Mouse (Mus musculus) lung, postnatal 0 days (tissue): ENCODE measurements around the gene Gm14569. TPM values are rescaled to one million over a fixed set of nuclear protein-coding genes. Genes with fewer than 3 reads are reported as not detected.

Experiments used
- ATAC-seq: fragments of 200-750 bp; cut with Nextera tagmentation; 2 replicates; pipeline ENCODE4 v1.8.0; 2017; ENCODE audit warnings: moderate library complexity
- DNase-seq: peaks from one replicate; pipeline ENCODE4 v3.0.0-alpha.2; 2016; ENCODE audit warnings: low spot score
- H3K27ac ChIP-seq: fragments of 300-500 bp; sonication (generic); 2 replicates; pipeline ENCODE4 v1.5.1; 2014; ENCODE audit warnings: antibody characterized with exemption, mild to moderate bottlenecking, low read length, mixed read lengths
- H3K27me3 ChIP-seq: fragments of 300-500 bp; sonication (generic); replicated peaks from 2 replicates; pipeline ENCODE4 v1.6.1; 2014; ENCODE audit warnings: low read length, mixed read lengths; ENCODE audit not compliant: insufficient read depth
- H3K36me3 ChIP-seq: fragments of 300-500 bp; sonication (generic); 2 replicates; pipeline ENCODE4 v1.6.1; 2014; ENCODE audit warnings: low read length, mixed read lengths; ENCODE audit not compliant: insufficient read depth
- H3K4me1 ChIP-seq: fragments of 300-500 bp; sonication (generic); 2 replicates; pipeline ENCODE4 v1.6.1; 2014; ENCODE audit warnings: antibody characterized with exemption, low read depth, low read length, mixed read lengths; ENCODE audit not compliant: insufficient read depth
- H3K4me2 ChIP-seq: fragments of 300-500 bp; sonication (generic); replicated peaks from 2 replicates; pipeline ENCODE4 v1.6.1; 2014; ENCODE audit warnings: low read depth, mild to moderate bottlenecking, low read length, moderate library complexity, mixed read lengths
- H3K4me3 ChIP-seq: fragments of 300-500 bp; sonication (generic); 2 replicates; pipeline ENCODE4 v1.5.1; 2014; ENCODE audit warnings: low read depth, low read length
- H3K9ac ChIP-seq: fragments of 300-500 bp; sonication (generic); replicated peaks from 2 replicates; pipeline ENCODE4 v1.6.1; 2014; ENCODE audit warnings: low read depth, mild to moderate bottlenecking
- H3K9me3 ChIP-seq: fragments of 300-500 bp; sonication (generic); 2 replicates; pipeline ENCODE4 v1.6.1; 2016; ENCODE audit warnings: low read length, mixed read lengths
- CTCF ChIP-seq: IDR thresholded peaks from 2 replicates; pipeline ENCODE4 v1.5.1; 2016; ENCODE audit warnings: antibody characterized with exemption, mild to moderate bottlenecking
- EP300 ChIP-seq: IDR thresholded peaks from 2 replicates; pipeline ENCODE4 v1.6.1; 2016; ENCODE audit warnings: antibody characterized with exemption, mild to moderate bottlenecking, control low read depth
- WGBS: fragments of 180-500 bp; shearing (Covaris S2); extraction: QIAGEN DNeasy Blood & Tissue Kit; methylation state at CpG from one replicate; pipeline ENCODE4 v1.1.7; 2014; 5-methylcytosine and 5-hydroxymethylcytosine counted together
- polyA plus RNA-seq: library from polyadenylated mRNA; unstranded; fragments of >200 nt; fragmentation: Nextera tagmentation; extraction: Ambion mirVana; gene quantifications from 2 replicates; pipeline ENCODE4 v1.2.1, GENCODE M21; 2015

The Gm14569 gene
- polyA plus RNA-seq, 1 experiment from 2014 or later, result not detected

GRCm38 (mm10) chrX:36437932-36438331, 53.7 kb downstream of the Gm14569 start:
- 88% methylated on average over 1 of the region's 1 CpGs for WGBS
- H3K36me3 ChIP-seq, result no peaks in the 10 kb centered on the region
- H3K4me2 ChIP-seq, result no peak overlapping the region
- no peaks in the 10 kb centered on the region for H3K9me3 ChIP-seq
- ATAC-seq (no peak), DNase-seq (no peak)
- no peak overlapping the region for H3K9ac ChIP-seq
- no peak overlapping the region for H3K4me3 ChIP-seq
- H3K27ac ChIP-seq, result no peak overlapping the region
- H3K27me3 ChIP-seq, result no peaks in the 10 kb centered on the region
- TF ChIP-seq CTCF, result no peak
- H3K4me1 ChIP-seq, result no peaks in the 10 kb centered on the region

GRCm38 (mm10) chrX:36434993-36435392, 56.6 kb downstream of the Gm14569 start:
- H3K36me3 ChIP-seq, result no peaks in the 10 kb centered on the region
- 40% methylated on average over 6 of the region's 6 CpGs for WGBS
- DNase-seq (no peak), ATAC-seq (no peak)
- H3K4me2 ChIP-seq, result no peak overlapping the region
- H3K27me3 ChIP-seq, result no peaks in the 10 kb centered on the region
- no peak overlapping the region for H3K27ac ChIP-seq
- no peak overlapping the region for H3K4me3 ChIP-seq
- peak; percentile 21; the same call in 1 of the 2 replicates for TF ChIP-seq CTCF
- TF ChIP-seq EP300, result no peak
- no peak overlapping the region for H3K9ac ChIP-seq
- H3K9me3 ChIP-seq, result no peaks in the 10 kb centered on the region
- no peaks in the 10 kb centered on the region for H3K4me1 ChIP-seq

DNA sequence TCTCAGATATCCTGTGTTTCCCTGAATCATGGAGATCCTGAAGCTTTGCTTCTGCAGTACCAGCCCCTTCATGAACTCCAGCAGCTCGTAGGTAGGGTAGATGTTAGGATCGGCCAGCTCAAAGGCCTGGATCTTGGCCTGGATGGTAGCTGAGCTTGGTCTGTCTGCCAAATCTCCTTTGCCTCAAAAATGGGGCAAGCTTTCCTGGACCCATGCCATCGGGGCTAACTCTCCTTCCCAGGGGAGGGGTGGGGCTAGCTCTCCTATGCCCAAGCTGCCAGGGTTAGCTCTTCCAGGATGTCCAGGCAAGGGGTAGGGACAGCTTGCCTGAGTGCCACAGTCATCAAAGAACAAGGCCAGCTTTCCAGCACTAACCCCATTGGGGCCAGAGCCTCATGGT, 72.5 kb downstream of the Gm14569 start:
- Histone ChIP-seq H3K9ac (no peak overlapping the region), H3K27ac (no peak overlapping the region), H3K4me3 (no peak overlapping the region), H3K36me3 (no peaks in the 10 kb centered on the region), H3K27me3 (no peaks in the 10 kb centered on the region), H3K9me3 (no peaks in the 10 kb centered on the region), H3K4me2 (no peak overlapping the region), H3K4me1 (no peaks in the 10 kb centered on the region)
- ATAC-seq, result no peak
- TF ChIP-seq CTCF (no peak), EP300 (no peak)
- DNase-seq, result no peak
- 74% methylated on average over 3 of the region's 3 CpGs for WGBS

DNA sequence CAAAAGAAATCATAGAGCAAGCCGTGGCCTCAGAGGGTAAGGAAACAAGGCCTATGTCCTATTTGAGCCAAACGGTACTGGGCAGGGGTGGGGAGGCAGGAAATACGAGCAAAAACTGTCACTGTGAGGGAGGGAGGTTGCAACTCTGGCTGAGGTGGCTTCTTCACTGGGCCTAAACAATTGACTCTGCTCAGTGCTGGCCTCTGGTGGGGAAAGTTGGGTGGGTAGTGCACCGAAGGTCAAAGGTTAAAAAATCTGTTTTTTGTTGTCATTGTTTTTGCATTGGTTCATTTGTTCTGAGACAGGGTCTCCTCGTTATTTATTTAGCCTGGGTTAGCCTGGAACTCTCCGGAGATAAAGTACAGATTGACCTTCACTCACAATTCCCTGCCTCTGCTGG, 89.3 kb downstream of the Gm14569 start:
- 60% methylated on average over 6 of the region's 6 CpGs for WGBS
- DNase-seq (no peak), ATAC-seq (no peak)
- Histone ChIP-seq H3K4me1 (no peaks in the 10 kb centered on the region), H3K9me3 (no peaks in the 10 kb centered on the region), H3K27me3 (no peaks in the 10 kb centered on the region), H3K36me3 (no peaks in the 10 kb centered on the region), H3K4me3 (no peak overlapping the region), H3K4me2 (no peak overlapping the region), H3K9ac (no peak overlapping the region), H3K27ac (no peak overlapping the region)
- TF ChIP-seq EP300 (no peak), CTCF (peak; percentile 38)

DNA sequence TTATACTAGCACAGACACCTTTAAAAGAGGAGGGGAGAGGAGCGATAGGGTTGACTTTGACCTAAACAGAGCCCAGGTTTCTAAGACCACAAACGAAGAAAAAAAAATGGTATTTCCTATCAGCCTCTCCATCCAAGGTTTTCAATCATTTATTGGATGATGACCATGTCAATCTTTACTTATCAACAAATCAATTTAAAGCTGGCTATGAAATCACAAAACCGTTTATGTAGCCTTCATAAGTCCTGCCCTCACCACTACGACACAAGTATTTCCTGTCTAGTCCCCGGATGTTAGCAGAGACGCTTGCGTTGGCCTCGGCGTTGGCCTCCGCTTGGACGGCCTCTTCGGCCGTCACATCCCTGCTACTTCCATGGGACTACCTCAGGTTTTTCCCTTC, 90.7 kb downstream of the Gm14569 start, which contains the start of gene Gm6268:
Gm6268 (plus strand) TSS at position 301 of the 400 bp plus-strand sequence.
- H3K9ac ChIP-seq, result no peak within 1 kb of the TSS
- H3K4me2 ChIP-seq, result no peak within 1 kb of the TSS
- no peak for ATAC-seq
- 85% methylated on average over 13 of the region's 13 CpGs for WGBS
- no peak within 1 kb of the TSS for H3K27ac ChIP-seq
- H3K4me1 ChIP-seq, result no peaks in the 10 kb centered on the region
- no peaks in the 10 kb centered on the region for H3K36me3 ChIP-seq
- no peak for DNase-seq
- no peaks in the 10 kb centered on the region for H3K9me3 ChIP-seq
- TF ChIP-seq CTCF, result no peak
- TF ChIP-seq EP300, result no peak
- no peak within 1 kb of the TSS for H3K4me3 ChIP-seq
- H3K27me3 ChIP-seq, result no peaks in the 10 kb centered on the region

- DNase-seq (peak; percentile 46), ATAC-seq (no peak)
- no peak overlapping the region for H3K27ac ChIP-seq
- H3K4me2 ChIP-seq, result no peak overlapping the region
- H3K9ac ChIP-seq, result no peak overlapping the region
- no peaks in the 10 kb centered on the region for H3K4me1 ChIP-seq
- H3K4me3 ChIP-seq, result no peak overlapping the region
- no peaks in the 10 kb centered on the region for H3K9me3 ChIP-seq
- 44% methylated on average over 6 of the region's 6 CpGs for WGBS
- TF ChIP-seq CTCF (peak; percentile 61), EP300 (no peak)
- H3K36me3 ChIP-seq, result no peaks in the 10 kb centered on the region
- H3K27me3 ChIP-seq, result no peaks in the 10 kb centered on the region
Measured at GRCm38 (mm10) chrX:36393279-36393678, 98.4 kb downstream of the Gm14569 start.

DNA sequence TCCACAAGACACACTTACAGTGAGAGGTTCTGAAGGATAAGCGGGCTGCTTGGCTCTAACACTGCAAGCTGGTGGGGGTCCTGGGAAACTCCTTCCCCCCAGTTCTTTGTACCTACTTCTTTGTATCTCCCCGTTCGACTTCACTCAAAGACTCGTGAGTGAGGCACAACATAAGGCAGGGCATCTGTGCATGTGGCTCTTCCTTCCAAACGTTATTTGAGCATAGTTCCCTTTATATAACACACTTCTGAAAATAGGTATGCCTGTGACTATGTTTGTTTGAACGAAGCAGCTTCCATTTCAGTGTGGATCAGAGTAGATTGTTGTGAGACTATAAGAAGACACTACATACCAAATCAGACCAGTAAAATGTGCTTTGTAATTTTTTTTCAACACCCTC, 99.0 kb downstream of the Gm14569 start:
- Histone ChIP-seq H3K4me1 (no peaks in the 10 kb centered on the region), H3K36me3 (no peaks in the 10 kb centered on the region), H3K9me3 (no peaks in the 10 kb centered on the region), H3K4me3 (no peak overlapping the region), H3K27ac (no peak overlapping the region), H3K4me2 (no peak overlapping the region), H3K27me3 (no peaks in the 10 kb centered on the region), H3K9ac (no peak overlapping the region)
- TF ChIP-seq CTCF, result no peak
- no peak for TF ChIP-seq EP300
- no peak for ATAC-seq
- WGBS, result 66% methylated on average over 6 of the region's 6 CpGs
- DNase-seq, result no peak
